ENCODE assay signal across 32 mouse cellular contexts in genomic region chr6:45088304-45088703, GRCm38 (mm10). TPM values are rescaled to one million over a fixed set of nuclear protein-coding genes. Genes with fewer than 3 reads are reported as not detected.
A peak's percentile ranks its signal among the peaks of the same experiment; 100 is the strongest.
DNase-seq lines count a peak whose midpoint lies in the region; ATAC-seq and TF ChIP-seq lines count a peak whose summit lies in the region.
"Had no signal": no experiment of that assay in that cellular context is flagged by ENCODE, and none has a peak within 500 bp of the region (broad histone marks: within the 10 kb centered on the region; RNA-seq: fewer than 3 reads in every experiment).

No protein-coding gene starts in this region.

- TF ChIP-seq POLR2A in lung, adult 2 months (IDR thresholded peaks at IDR 0.05; ENCODE audit: borderline replicate concordance, extremely low read depth, low read depth, low read length), result no peak

- no peak for TF ChIP-seq CTCF in lung, adult 2 months (IDR thresholded peaks at IDR 0.05; ENCODE audit: insufficient read depth, low read length)

- H3K36me3 ChIP-seq in forebrain, embryonic 13.5 days (ENCODE audit: poor library complexity, severe bottlenecking), result no peaks in the 10 kb centered on the region
- H3K36me3 ChIP-seq: embryonic facial prominence, embryonic 10.5 days; embryonic facial prominence, embryonic 15.5 days; forebrain, embryonic 12.5 days; intestine, embryonic 15.5 days; limb, embryonic 10.5 days; limb, embryonic 15.5 days; liver, embryonic 13.5 days; lung, embryonic 15.5 days had no signal

- ATAC-seq in forebrain, embryonic 13.5 days, result no peak
- ATAC-seq: hindbrain, embryonic 16.5 days; intestine, embryonic 15.5 days; midbrain, embryonic 16.5 days had no signal

- H3K9ac ChIP-seq in forebrain, embryonic 13.5 days, result no peak overlapping the region
- H3K9ac ChIP-seq: embryonic facial prominence, embryonic 15.5 days; forebrain, embryonic 12.5 days; intestine, embryonic 15.5 days; limb, embryonic 15.5 days; liver, embryonic 13.5 days; lung, embryonic 15.5 days had no signal

- 32% methylated on average over 1 of the region's 1 CpGs for WGBS in lung, adult 2 months
- 91% methylated on average over 1 of the region's 1 CpGs for WGBS in forebrain, embryonic 13.5 days

- H3K27me3 ChIP-seq in forebrain, embryonic 13.5 days, result no peaks in the 10 kb centered on the region
- H3K27me3 ChIP-seq: CH12.LX; embryonic facial prominence, embryonic 15.5 days; forebrain, embryonic 12.5 days; intestine, embryonic 15.5 days; limb, embryonic 15.5 days; liver, embryonic 13.5 days; lung, embryonic 15.5 days had no signal

- peak; percentile 1 for DNase-seq in embryo, embryonic 10.5 days (ENCODE audit: low spot score)
- no peak for DNase-seq in embryo, embryonic 11 days
- peak; percentile 24 for DNase-seq in lung, postnatal 10 days
- DNase-seq in lung, adult 2 months, result no peak
- peak; percentile 11 for DNase-seq in adrenal gland, postnatal 14 days
- DNase-seq in lung, postnatal 36 days, result peak; percentile 1
- DNase-seq: cerebellum, adult 9-11 months; gastrocnemius, postnatal 14 days; kidney, adult 2 months; layer of hippocampus, adult 9-11 months; liver, embryonic 13.5 days; right cerebral cortex, postnatal 4 days; thymus, adult 2 months; thymus, postnatal 36 days had no signal

- no peaks in the 10 kb centered on the region for H3K9me3 ChIP-seq in forebrain, embryonic 13.5 days (replicated peaks)
- H3K9me3 ChIP-seq: embryonic facial prominence, embryonic 10.5 days; embryonic facial prominence, embryonic 15.5 days; forebrain, embryonic 12.5 days; intestine, embryonic 15.5 days; limb, embryonic 10.5 days; limb, embryonic 15.5 days; liver, embryonic 13.5 days; lung, embryonic 15.5 days had no signal

- H3K4me3 ChIP-seq in lung, adult 2 months (replicated peaks; ENCODE audit: extremely low read depth, low read depth, low read length), result no peak overlapping the region
- H3K4me3 ChIP-seq in forebrain, embryonic 13.5 days, result no peak overlapping the region
- H3K4me3 ChIP-seq: embryonic facial prominence, embryonic 10.5 days; embryonic facial prominence, embryonic 15.5 days; forebrain, embryonic 12.5 days; intestine, embryonic 15.5 days; limb, embryonic 10.5 days; limb, embryonic 15.5 days; liver, embryonic 13.5 days; lung, embryonic 15.5 days had no signal

- peaks cover 2% of the 10 kb centered on the region for H3K4me1 ChIP-seq in lung, adult 2 months (ENCODE audit: control insufficient read depth, insufficient read depth, low read length)
- no peaks in the 10 kb centered on the region for H3K4me1 ChIP-seq in forebrain, embryonic 13.5 days
- H3K4me1 ChIP-seq: embryonic facial prominence, embryonic 10.5 days; embryonic facial prominence, embryonic 15.5 days; forebrain, embryonic 12.5 days; intestine, embryonic 15.5 days; limb, embryonic 10.5 days; limb, embryonic 15.5 days; liver, embryonic 13.5 days; lung, embryonic 15.5 days had no signal

- H3K27ac ChIP-seq in forebrain, embryonic 13.5 days, result no peak overlapping the region
- H3K27ac ChIP-seq: embryonic facial prominence, embryonic 10.5 days; embryonic facial prominence, embryonic 15.5 days; forebrain, embryonic 12.5 days; intestine, embryonic 15.5 days; limb, embryonic 10.5 days; limb, embryonic 15.5 days; liver, embryonic 13.5 days; lung, embryonic 15.5 days had no signal

- no peak overlapping the region for H3K4me2 ChIP-seq in forebrain, embryonic 13.5 days
- H3K4me2 ChIP-seq: embryonic facial prominence, embryonic 15.5 days; forebrain, embryonic 12.5 days; intestine, embryonic 15.5 days; limb, embryonic 15.5 days; liver, embryonic 13.5 days; lung, embryonic 15.5 days; midbrain, embryonic 11.5 days had no signal

RNA-seq across cellular contexts. Expression of gene Cntnap2, which starts 29.1 kb away (rescaled TPM):
- 0.02 TPM in 1 of 2 replicates, not detected in the other for polyA plus RNA-seq in lung, adult 2 months (2012; rRNA removed)
- total RNA-seq in adrenal gland, postnatal 14 days (2021), result 1.2 and 1.3 TPM in 2 replicates
- 83.7 and 96.3 TPM in 2 replicates for polyA plus RNA-seq in forebrain, embryonic 13.5 days (2015; fragmentation: Nextera tagmentation; extraction: Ambion mirVana)
- total RNA-seq: common myeloid progenitor, adult 5-6 weeks; granulocyte monocyte progenitor cell, adult 5-6 weeks; heart, postnatal 25 days; megakaryocyte, adult 5-6 weeks; neutrophil, adult 5-6 weeks had no signal
- polyA plus RNA-seq: spleen, adult 2 months had no signal

Comparison
In these comparisons a context has a peak if more than half of its experiments do, and no peak if none do; other contexts are left out.
1. DNase-seq: peak in embryo, embryonic 10.5 days (single experiment), lung, postnatal 10 days (single experiment), adrenal gland, postnatal 14 days (single experiment) and lung, postnatal 36 days (single experiment); none in embryo, embryonic 11 days (single experiment) and lung, adult 2 months (single experiment).
2. RNA of gene Cntnap2, which starts 29.1 kb away (polyA plus RNA-seq): 83.7 to 96.3 TPM in forebrain, embryonic 13.5 days; 0.02 TPM in lung, adult 2 months; every median in the first group is over 10 times any median in the second.